Mouse (Mus musculus) spleen, adult 2 months (tissue): ENCODE measurements around the gene Tmem35b.

ENCODE experiments used
- CTCF ChIP-seq: fragments of 200-500 bp; IDR thresholded peaks from 2 replicates; pipeline ENCODE4 v1.5.1; 2011; ENCODE audit warnings: mild to moderate bottlenecking, inconsistent platforms; ENCODE audit not compliant: insufficient read depth, insufficient read length, insufficient replicate concordance; ENCODE audit errors: extremely low read depth
- POLR2A ChIP-seq: fragments of 200-500 bp; IDR thresholded peaks from 2 replicates; pipeline ENCODE4 v1.6.1; 2011; ENCODE audit warnings: low read depth, low read length, inconsistent platforms

GRCm38 (mm10) chr4:127134687-127135086 is 11.2 kb downstream of the Tmem35b start:
- TF ChIP-seq POLR2A (no peak), CTCF (no peak)
